Mouse (Mus musculus) G1E (cell line): ENCODE results near the gene Pla2g4f.

Source experiments
- CTCF ChIP-seq: IDR thresholded peaks from 2 replicates; pipeline ENCODE4 v1.5.1; 2012; ENCODE audit warnings: low read depth, low read length, inconsistent platforms, mixed read lengths
- GATA1 ChIP-seq: IDR thresholded peaks from 2 replicates; pipeline ENCODE4 v1.6.1; 2012; ENCODE audit warnings: borderline replicate concordance, low read length, inconsistent platforms, mixed read lengths

GRCm38 (mm10) chr2:120288401-120288800 lies 25.6 kb downstream of the Pla2g4f start:
- TF ChIP-seq CTCF = no peak
- no peak for TF ChIP-seq GATA1
